Mouse (Mus musculus) small intestine, adult 2 months (tissue): ENCODE data around the gene Arl13b.

ENCODE experiments used
- CTCF ChIP-seq: fragments of 200-500 bp; IDR thresholded peaks from 2 replicates; pipeline ENCODE4 v1.5.1; 2012; ENCODE audit warnings: low read depth, mild to moderate bottlenecking, control low read depth, inconsistent platforms, low read length, moderate library complexity, mixed read lengths; ENCODE audit not compliant: insufficient replicate concordance, insufficient read length; ENCODE audit errors: extremely low read depth
- POLR2A ChIP-seq: fragments of 200-500 bp; IDR thresholded peaks from 2 replicates; pipeline ENCODE4 v1.6.1; 2012; ENCODE audit warnings: low read depth, mild to moderate bottlenecking, control low read depth, inconsistent platforms, low read length, moderate library complexity

DNA sequence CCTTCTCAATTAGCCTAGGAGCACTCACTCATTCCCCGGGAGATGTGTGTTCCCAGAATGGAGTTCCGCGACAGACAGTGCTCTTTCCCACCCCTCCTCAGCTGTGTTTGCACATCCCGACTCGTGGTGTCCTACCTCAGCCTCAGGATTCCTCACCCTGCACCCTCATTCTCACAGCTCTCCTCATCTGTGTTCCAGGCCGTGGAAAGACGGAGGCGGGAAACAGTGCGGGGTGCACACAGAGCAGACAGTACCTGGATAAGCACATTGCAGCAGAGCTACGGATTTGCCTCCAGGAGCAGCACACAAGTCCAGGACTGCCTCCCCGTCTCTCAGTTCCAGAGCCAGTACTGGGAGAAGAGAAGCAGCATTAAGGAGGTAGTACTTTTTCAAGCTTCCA, 70.8 kb downstream of the Arl13b start:
- TF ChIP-seq POLR2A (no peak), CTCF (no peak)
